Mouse (Mus musculus): ENCODE measurements around the gene Pitpnm3. TPM values are rescaled to one million over a fixed set of nuclear protein-coding genes. Genes with fewer than 3 reads are reported as not detected.

The Pitpnm3 gene
- polyA plus RNA-seq, 1 experiment from 2014 or later, result 0.68 TPM

DNA sequence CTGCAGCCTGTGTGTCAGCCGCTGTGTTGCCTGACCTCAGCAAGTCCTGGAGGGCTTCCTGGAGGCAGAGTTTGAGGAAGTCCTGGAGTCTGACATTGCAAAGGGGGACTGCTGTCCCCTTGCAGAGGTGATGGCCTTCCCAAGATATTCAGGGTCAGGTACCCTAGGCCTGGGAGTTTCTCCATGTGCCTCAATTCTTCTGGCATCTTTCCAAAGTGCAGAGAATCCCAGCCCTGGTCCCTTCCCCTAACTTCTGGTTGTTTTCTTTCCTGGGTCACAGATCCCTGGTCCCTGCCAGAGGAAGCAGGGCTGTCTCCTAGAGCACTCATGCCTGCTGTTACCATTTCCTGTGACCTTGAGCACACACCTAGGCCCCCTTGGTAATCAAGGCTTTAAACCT, 3.9 kb downstream of the Pitpnm3 start:
- no peak overlapping the region for H3K4me3 ChIP-seq (ENCODE audit: low read depth, low read length)
- no peak for ATAC-seq
- no peaks in the 10 kb centered on the region for H3K9me3 ChIP-seq (ENCODE audit: control insufficient read depth)
- H3K36me3 ChIP-seq (ENCODE audit: control insufficient read depth, insufficient read depth), result no peaks in the 10 kb centered on the region
- no peaks in the 10 kb centered on the region for H3K4me1 ChIP-seq (replicated peaks; ENCODE audit: control insufficient read depth, insufficient read depth, low read length)
- H3K9ac ChIP-seq (ENCODE audit: low read depth, low read length), result no peak overlapping the region
- 74% methylated on average over 1 of the region's 1 CpGs for WGBS
- peaks cover 27% of the 10 kb centered on the region for H3K27me3 ChIP-seq (replicated peaks; ENCODE audit: control insufficient read depth, insufficient read depth, low read length)
- no peak for TF ChIP-seq CTCF (IDR thresholded peaks at IDR 0.05; ENCODE audit: low read depth)
- H3K4me2 ChIP-seq (replicated peaks; ENCODE audit: low read depth), result no peak overlapping the region
- H3K27ac ChIP-seq (ENCODE audit: low read depth, low read length), result no peak overlapping the region

- TF ChIP-seq CTCF (IDR thresholded peaks at IDR 0.05; ENCODE audit: low read depth), result no peak
- no peaks in the 10 kb centered on the region for H3K4me1 ChIP-seq (replicated peaks; ENCODE audit: control insufficient read depth, insufficient read depth, low read length)
- H3K27ac ChIP-seq (ENCODE audit: low read depth, low read length), result no peak overlapping the region
- H3K4me3 ChIP-seq (ENCODE audit: low read depth, low read length), result no peak overlapping the region
- H3K9me3 ChIP-seq (ENCODE audit: control insufficient read depth), result no peaks in the 10 kb centered on the region
- H3K27me3 ChIP-seq (replicated peaks; ENCODE audit: control insufficient read depth, insufficient read depth, low read length), result peaks cover 24% of the 10 kb centered on the region
- H3K9ac ChIP-seq (ENCODE audit: low read depth, low read length), result no peak overlapping the region
- no peak overlapping the region for H3K4me2 ChIP-seq (replicated peaks; ENCODE audit: low read depth)
- 88% methylated on average over 3 of the region's 3 CpGs for WGBS
- ATAC-seq, result no peak
- no peaks in the 10 kb centered on the region for H3K36me3 ChIP-seq (ENCODE audit: control insufficient read depth, insufficient read depth)
Measured at GRCm38 (mm10) chr11:72130905-72131304, 4.7 kb downstream of the Pitpnm3 start.

- peaks cover 19% of the 10 kb centered on the region for H3K27me3 ChIP-seq (replicated peaks; ENCODE audit: control insufficient read depth, insufficient read depth, low read length)
- H3K4me1 ChIP-seq (replicated peaks; ENCODE audit: control insufficient read depth, insufficient read depth, low read length), result no peaks in the 10 kb centered on the region
- H3K27ac ChIP-seq (ENCODE audit: low read depth, low read length), result no peak overlapping the region
- ATAC-seq, result no peak
- H3K36me3 ChIP-seq (ENCODE audit: control insufficient read depth, insufficient read depth), result no peaks in the 10 kb centered on the region
- H3K9ac ChIP-seq (ENCODE audit: low read depth, low read length), result no peak overlapping the region
- no peaks in the 10 kb centered on the region for H3K9me3 ChIP-seq (ENCODE audit: control insufficient read depth)
- 68% methylated on average over 3 of the region's 3 CpGs for WGBS
- H3K4me2 ChIP-seq (replicated peaks; ENCODE audit: low read depth), result no peak overlapping the region
- no peak for TF ChIP-seq CTCF (IDR thresholded peaks at IDR 0.05; ENCODE audit: low read depth)
- H3K4me3 ChIP-seq (ENCODE audit: low read depth, low read length), result no peak overlapping the region
Measured at GRCm38 (mm10) chr11:72130472-72130871, 5.1 kb downstream of the Pitpnm3 start.

- Histone ChIP-seq H3K36me3 (ENCODE audit: control insufficient read depth, insufficient read depth) (no peaks in the 10 kb centered on the region), H3K4me2 (replicated peaks; ENCODE audit: low read depth) (0 out of 2 replicates have a peak overlapping the region, but pooled peaks have one; percentile 35), H3K9me3 (ENCODE audit: control insufficient read depth) (no peaks in the 10 kb centered on the region), H3K4me1 (replicated peaks; ENCODE audit: control insufficient read depth, insufficient read depth, low read length) (no peaks in the 10 kb centered on the region), H3K4me3 (ENCODE audit: low read depth, low read length) (no peak overlapping the region), H3K9ac (ENCODE audit: low read depth, low read length) (no peak overlapping the region), H3K27me3 (replicated peaks; ENCODE audit: control insufficient read depth, insufficient read depth, low read length) (peaks cover 17% of the 10 kb centered on the region), H3K27ac (ENCODE audit: low read depth, low read length) (no peak overlapping the region)
- no peak for TF ChIP-seq CTCF (IDR thresholded peaks at IDR 0.05; ENCODE audit: low read depth)
- 0 out of 2 replicates have a peak, but pooled peaks have one; percentile 34 for ATAC-seq
- WGBS, result 11% methylated on average over 11 of the region's 11 CpGs
Measured at GRCm38 (mm10) chr11:72130021-72130420, 5.6 kb downstream of the Pitpnm3 start.

- no peaks in the 10 kb centered on the region for H3K36me3 ChIP-seq (ENCODE audit: control insufficient read depth, insufficient read depth)
- ATAC-seq, result no peak
- no peaks in the 10 kb centered on the region for H3K9me3 ChIP-seq (ENCODE audit: control insufficient read depth)
- no peak for TF ChIP-seq CTCF (IDR thresholded peaks at IDR 0.05; ENCODE audit: low read depth)
- H3K27ac ChIP-seq (ENCODE audit: low read depth, low read length), result no peak overlapping the region
- peaks cover 9% of the 10 kb centered on the region for H3K27me3 ChIP-seq (replicated peaks; ENCODE audit: control insufficient read depth, insufficient read depth, low read length)
- H3K4me1 ChIP-seq (replicated peaks; ENCODE audit: control insufficient read depth, insufficient read depth, low read length), result no peaks in the 10 kb centered on the region
- no peak overlapping the region for H3K9ac ChIP-seq (ENCODE audit: low read depth, low read length)
- H3K4me2 ChIP-seq (replicated peaks; ENCODE audit: low read depth), result no peak overlapping the region
- no peak overlapping the region for H3K4me3 ChIP-seq (ENCODE audit: low read depth, low read length)
- 56% methylated on average over 8 of the region's 8 CpGs for WGBS
Measured at GRCm38 (mm10) chr11:72129032-72129894, 6.3 kb downstream of the Pitpnm3 start.

DNA sequence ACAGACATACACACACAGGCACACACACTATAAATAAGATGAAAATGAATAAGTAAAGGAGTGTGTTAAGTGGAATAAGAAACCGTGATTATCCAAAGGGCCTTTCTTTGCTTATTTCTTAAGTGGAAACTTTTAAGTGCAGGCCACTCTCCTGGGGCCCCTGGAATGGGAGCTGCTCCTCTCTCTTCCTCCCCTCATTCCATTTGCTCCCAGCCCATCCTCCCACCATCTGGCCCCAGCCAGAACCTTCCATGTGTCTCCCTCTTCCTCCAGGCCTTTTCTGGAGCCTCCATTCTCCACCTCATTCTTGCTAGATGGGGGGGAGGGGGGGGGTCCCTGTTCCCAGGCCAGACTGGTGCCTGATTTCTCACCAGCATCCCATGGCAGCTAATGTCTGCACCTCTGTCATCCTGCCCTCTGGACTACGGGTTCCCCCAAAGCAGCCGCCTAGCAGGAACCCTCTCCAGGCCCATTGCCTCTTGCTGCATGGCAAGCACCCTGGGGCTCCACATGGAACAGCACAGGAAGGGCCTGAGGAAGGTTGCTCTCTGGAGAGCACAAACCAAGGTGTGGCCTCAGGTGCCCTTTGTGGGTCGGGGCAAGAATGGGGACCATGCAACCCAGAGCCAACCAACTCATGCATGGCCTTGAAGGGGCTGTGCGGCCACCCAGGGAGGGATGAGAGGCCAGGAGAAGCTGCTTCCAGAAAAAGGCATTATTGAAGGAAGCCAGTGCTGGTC, 8.0 kb downstream of the Pitpnm3 start:
- Histone ChIP-seq H3K4me3 (ENCODE audit: low read depth, low read length) (no peak overlapping the region), H3K27me3 (replicated peaks; ENCODE audit: control insufficient read depth, insufficient read depth, low read length) (no peaks in the 10 kb centered on the region; the same call in 1 of the 2 replicates), H3K9me3 (ENCODE audit: control insufficient read depth) (no peaks in the 10 kb centered on the region), H3K4me2 (replicated peaks; ENCODE audit: low read depth) (no peak overlapping the region), H3K4me1 (replicated peaks; ENCODE audit: control insufficient read depth, insufficient read depth, low read length) (no peaks in the 10 kb centered on the region), H3K27ac (ENCODE audit: low read depth, low read length) (no peak overlapping the region), H3K9ac (ENCODE audit: low read depth, low read length) (no peak overlapping the region), H3K36me3 (ENCODE audit: control insufficient read depth, insufficient read depth) (no peaks in the 10 kb centered on the region)
- no peak for TF ChIP-seq CTCF (IDR thresholded peaks at IDR 0.05; ENCODE audit: low read depth)
- ATAC-seq, result no peak
- 73% methylated on average over 5 of the region's 5 CpGs for WGBS
